9 mouse cellular contexts compared by ENCODE assay signal in genomic region chr16:96610806-96611205, GRCm38 (mm10).
DNase-seq lines count a peak whose midpoint lies in the region; ATAC-seq and TF ChIP-seq lines count a peak whose summit lies in the region.
"Had no signal": no experiment of that assay in that cellular context is flagged by ENCODE, and none has a peak within 500 bp of the region (broad histone marks: within the 10 kb centered on the region; RNA-seq: fewer than 3 reads in every experiment).

No protein-coding gene starts in this region.

- TF ChIP-seq POLR2A in liver, adult 2 months (IDR thresholded peaks at IDR 0.05; ENCODE audit: extremely low read depth, insufficient read depth, low read length), result no peak

- 89% methylated on average over 1 of the region's 1 CpGs for WGBS in liver, adult 2 months
- WGBS in liver, embryonic 11.5 days, result 78% methylated on average over 1 of the region's 1 CpGs

- TF ChIP-seq CTCF in liver, adult 2 months (IDR thresholded peaks at IDR 0.05; ENCODE audit: low read depth, low read length), result peak; percentile 32; the same call in 1 of the 2 replicates

- no peak overlapping the region for H3K4me3 ChIP-seq in liver, adult 2 months (ENCODE audit: insufficient read depth, low read depth, low read length)
- H3K4me3 ChIP-seq in liver, embryonic 11.5 days (ENCODE audit: low read depth, low read length), result no peak overlapping the region
- H3K4me3 ChIP-seq: lung, embryonic 15.5 days had no signal

- ATAC-seq in CD4-positive, CD25-positive, alpha-beta regulatory T cell, adult 4 months, result no peak
- no peak for ATAC-seq in liver, embryonic 11.5 days (replicated peaks; ENCODE audit: low FRiP score)
- peak; percentile 83 for ATAC-seq in common myeloid progenitor, adult 5-6 weeks (replicated peaks; ENCODE audit: low read depth, poor library complexity, severe bottlenecking)

- H3K27me3 ChIP-seq in liver, adult 2 months (ENCODE audit: control insufficient read depth, insufficient read depth, low read length), result no peaks in the 10 kb centered on the region
- no peaks in the 10 kb centered on the region for H3K27me3 ChIP-seq in liver, embryonic 11.5 days (replicated peaks; ENCODE audit: control insufficient read depth, insufficient read depth, low read length)
- H3K27me3 ChIP-seq: lung, embryonic 15.5 days had no signal

- H3K79me2 ChIP-seq in liver, adult 2 months (ENCODE audit: control insufficient read depth, insufficient read depth, low read length), result no peaks in the 10 kb centered on the region

- H3K4me1 ChIP-seq in liver, adult 2 months (ENCODE audit: control insufficient read depth, insufficient read depth, low read length), result no peaks in the 10 kb centered on the region
- H3K4me1 ChIP-seq in liver, embryonic 11.5 days (replicated peaks; ENCODE audit: control insufficient read depth, insufficient read depth, low read length), result no peaks in the 10 kb centered on the region
- H3K4me1 ChIP-seq: lung, embryonic 15.5 days had no signal

- H3K9me3 ChIP-seq in liver, embryonic 11.5 days (ENCODE audit: control insufficient read depth, low read length), result no peaks in the 10 kb centered on the region
- H3K9me3 ChIP-seq: lung, embryonic 15.5 days had no signal

- H3K4me2 ChIP-seq in liver, embryonic 11.5 days, result no peak overlapping the region
- H3K4me2 ChIP-seq: lung, embryonic 15.5 days had no signal

- H3K9ac ChIP-seq in liver, adult 2 months (ENCODE audit: low read depth, low read length), result no peak overlapping the region
- no peak overlapping the region for H3K9ac ChIP-seq in liver, embryonic 11.5 days (ENCODE audit: low read depth, low read length)
- H3K9ac ChIP-seq: lung, embryonic 15.5 days had no signal

- no peak overlapping the region for H3K27ac ChIP-seq in liver, adult 2 months (replicated peaks; ENCODE audit: insufficient read depth, low read depth, low read length)
- H3K27ac ChIP-seq in liver, embryonic 11.5 days (ENCODE audit: low read depth, low read length), result no peak overlapping the region
- H3K27ac ChIP-seq: lung, embryonic 15.5 days had no signal

- peak; percentile 10 for DNase-seq in CD4-positive, CD25-positive, alpha-beta regulatory T cell, adult 2 months (ENCODE audit: low read depth, low spot score)
- peak; percentile 26 for DNase-seq in liver, adult 2 months (ENCODE audit: extremely low read depth, low read depth, low spot score)
- no peak for DNase-seq in liver, embryonic 11.5 days (ENCODE audit: low spot score)
- peak; percentile 41 to 78 for DNase-seq in kidney, adult 8-10 months
- peak; percentile 6 to 8 for DNase-seq in lung, adult 18-20 months
- DNase-seq in spleen, postnatal 14 days (ENCODE audit: low spot score in 2 of 2), result peak; percentile 27 to 60

- H3K36me3 ChIP-seq in liver, adult 2 months (ENCODE audit: control insufficient read depth, insufficient read depth, low read length), result no peaks in the 10 kb centered on the region
- no peaks in the 10 kb centered on the region for H3K36me3 ChIP-seq in liver, embryonic 11.5 days (ENCODE audit: control insufficient read depth, insufficient read depth, low read length)
- H3K36me3 ChIP-seq: lung, embryonic 15.5 days had no signal
